Mouse (Mus musculus): Measurements from ENCODE around the gene Coq9.
A peak's percentile ranks its signal among the peaks of the same experiment; 100 is the strongest.

Gene Coq9

DNA sequence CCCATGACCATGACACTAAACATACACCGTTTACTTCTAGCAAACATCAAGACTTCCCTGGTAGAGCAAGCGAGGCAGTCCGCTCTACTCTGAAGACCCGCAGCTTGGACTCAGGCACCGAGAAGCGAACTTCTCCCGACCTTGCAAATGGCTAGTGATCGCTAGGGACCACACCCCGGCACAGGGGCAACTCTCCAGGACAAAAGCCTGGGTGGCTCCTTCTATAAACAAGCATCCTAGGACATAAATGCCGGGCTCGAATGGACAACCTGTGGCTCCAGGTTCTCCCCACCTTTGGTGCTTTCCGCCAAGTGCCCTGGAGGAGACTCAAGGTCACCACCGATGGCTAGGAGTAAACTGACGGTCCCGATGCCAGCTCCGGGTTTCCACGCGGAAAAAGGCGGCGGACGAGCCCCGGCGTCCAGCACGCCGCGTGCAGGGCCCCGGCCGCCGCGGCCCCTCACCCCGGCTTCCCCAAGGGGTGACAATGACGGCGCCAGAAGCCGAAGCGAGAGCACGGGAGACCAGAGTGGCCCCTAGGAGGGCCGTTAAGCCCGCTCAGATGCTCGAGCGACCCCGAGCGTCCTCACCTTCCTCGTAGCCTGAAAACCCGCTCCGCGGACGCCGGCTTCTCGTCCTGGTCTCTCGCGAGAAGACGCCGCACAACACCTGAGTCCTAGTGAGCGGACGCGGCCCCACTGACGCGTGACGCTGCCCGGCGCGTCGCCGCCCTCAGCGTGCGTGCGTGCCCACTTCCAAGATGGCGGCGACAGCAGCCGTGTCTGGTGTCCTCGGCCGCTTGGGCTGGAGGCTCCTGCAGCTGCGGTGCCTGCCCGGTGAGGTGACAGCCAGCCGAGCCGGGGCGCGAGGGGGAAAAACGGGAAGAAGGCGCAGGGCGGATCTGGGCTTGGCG, at the start of gene Coq9, which contains the start of gene Ciapin1:
Gene Coq9, plus strand, starts transcription at position 660 of the 913 bp plus-strand sequence.
Gene Ciapin1, minus strand, starts transcription at position 697 of the 913 bp plus-strand sequence.
- peak; percentile 93 to 95 for DNase-seq

DNA sequence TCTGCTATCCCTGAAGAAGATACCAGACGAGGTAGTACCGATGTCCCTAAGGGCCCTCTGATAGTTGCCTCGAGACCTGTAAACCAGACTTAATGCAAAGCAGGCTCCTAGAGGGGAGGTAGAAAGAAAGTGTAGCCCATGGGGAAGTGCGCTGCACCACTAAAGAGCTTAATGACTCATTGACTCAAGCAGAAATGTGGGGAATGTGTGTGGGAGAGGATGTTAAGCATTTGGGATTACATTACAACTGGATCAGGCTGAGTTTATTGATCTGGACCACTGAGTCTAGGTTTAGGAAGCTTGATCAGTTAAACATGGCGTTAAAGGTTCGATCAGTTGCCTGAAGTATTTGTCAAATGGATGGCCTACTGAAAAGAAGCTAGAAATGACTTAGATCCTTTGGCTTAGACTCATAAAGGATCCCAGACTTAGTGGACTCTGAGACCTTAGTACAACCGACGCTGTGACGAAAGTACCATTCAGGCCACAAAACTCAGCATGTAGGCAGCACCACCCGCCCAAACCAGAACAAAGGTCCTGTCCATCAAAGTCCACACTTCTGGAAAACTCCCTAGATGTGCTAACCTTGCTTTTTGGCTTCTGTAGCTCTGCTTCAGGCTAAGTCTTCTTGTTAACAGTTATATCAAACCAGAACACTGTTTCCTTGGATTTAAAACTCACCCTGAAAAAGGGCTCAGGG, 48.7 kb upstream of the Coq9 start:
- DNase-seq, result no peak

DNA sequence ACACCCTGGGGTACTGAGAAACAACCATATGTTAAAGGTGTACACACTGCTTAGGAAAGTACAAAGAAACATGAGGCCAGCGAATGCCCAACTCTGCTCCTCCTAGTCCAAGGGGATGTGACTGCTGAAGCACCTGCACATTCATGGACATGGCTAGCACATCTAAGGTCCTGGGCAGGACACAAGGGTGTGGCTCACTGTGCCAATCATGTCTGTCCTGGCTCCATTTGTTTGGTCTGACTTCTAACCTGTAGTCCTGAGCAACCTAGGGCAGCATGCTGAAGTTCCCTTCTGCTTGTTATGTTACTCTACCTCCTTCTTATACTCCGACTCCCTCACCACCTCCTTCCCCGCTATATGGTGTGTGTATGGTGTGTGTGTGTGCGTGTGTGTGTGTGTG, 43.8 kb upstream of the Coq9 start:
- no peak for DNase-seq

DNA sequence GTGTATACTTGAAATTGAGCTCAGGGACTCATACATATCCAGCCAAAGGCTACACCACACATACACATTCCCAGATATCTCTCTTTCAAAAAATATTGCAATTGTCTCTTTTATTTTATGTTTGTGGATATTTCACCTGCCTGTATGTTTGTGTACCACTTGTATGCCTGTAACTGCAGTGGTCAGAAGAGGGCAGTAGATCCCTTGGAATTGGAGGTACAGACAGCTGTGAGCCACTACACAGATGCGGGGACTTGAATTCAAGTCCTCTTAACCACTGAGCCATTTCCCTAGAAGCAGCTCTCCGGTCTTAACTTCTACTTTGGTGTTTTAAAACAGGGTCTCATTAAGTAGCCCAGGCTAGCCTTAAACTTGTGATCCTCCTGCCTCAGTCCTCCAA, 43.3 kb upstream of the Coq9 start:
- no peak for DNase-seq

DNA sequence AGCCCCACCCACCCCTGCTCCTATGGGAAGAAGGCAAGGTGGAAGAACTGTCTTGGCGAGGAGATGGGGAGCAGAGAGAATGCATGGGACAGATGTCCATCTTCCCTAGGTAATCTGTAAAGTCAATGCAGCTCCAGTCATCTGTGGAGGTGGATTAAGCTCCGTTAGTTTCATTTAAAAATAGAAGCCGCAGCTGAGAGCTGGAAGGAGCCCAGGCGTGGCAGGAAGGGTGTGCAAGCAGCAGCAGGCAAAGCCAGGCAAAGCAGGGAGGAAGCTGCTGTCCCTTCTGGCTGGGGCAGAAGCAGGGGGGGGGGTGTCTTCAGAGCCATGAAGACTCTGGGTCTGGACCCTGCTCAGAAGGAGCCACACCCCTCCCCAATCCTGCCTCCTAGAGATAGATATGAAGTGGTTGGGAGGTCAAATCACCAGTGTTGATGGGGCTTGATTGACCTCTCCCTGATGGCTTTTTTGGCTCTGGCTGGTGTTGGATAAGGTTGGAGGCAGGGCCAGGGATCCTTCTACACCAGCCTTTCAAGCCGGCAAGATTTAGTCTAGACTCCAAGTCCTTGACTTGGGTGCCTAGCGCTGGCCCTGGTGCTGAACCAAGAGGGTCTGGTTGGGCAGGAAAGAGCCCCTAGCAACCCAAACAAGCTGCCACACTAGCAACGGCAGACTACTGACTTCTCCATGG, 37.7 kb upstream of the Coq9 start:
- DNase-seq, result no peak

DNA sequence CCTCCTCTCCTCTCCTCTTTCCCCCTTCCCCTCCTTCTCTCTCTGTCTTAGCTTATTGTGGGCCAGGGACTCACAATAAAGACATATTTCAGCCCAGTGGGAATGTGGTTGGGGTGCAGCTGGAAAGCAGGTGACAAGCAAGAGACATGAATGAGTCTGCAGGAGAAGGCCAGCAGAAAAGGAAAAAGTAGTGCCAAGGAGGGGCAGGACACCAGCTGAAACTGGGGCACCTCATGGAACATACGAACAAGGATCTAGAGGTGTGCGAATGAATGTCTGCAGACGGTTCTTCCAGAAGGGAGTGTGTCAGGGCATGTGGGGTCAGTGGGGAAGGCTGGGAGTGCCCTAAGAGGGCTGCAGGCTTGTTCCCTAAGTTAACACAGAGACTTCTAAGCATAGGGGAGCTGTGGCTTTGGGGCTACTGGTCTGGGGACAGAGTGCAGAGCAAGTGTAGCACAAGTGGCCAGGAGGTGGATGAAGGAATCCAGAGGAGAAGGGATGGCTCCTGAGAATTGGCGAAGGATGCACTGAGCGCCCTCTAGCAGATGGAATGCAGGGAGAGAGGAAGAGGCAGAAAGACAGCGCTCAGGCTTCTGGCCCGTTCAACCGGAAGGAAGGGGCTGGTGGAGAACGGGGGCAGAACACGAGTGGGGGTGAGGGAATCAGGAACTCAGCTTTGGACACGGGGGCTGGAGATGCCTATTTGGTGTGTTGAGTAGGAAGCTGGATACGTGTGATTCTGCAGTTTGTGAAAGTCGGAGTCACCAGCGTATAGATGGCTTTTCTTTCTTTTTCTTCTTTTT, 36.6 kb upstream of the Coq9 start:
- DNase-seq, result no peak

DNA sequence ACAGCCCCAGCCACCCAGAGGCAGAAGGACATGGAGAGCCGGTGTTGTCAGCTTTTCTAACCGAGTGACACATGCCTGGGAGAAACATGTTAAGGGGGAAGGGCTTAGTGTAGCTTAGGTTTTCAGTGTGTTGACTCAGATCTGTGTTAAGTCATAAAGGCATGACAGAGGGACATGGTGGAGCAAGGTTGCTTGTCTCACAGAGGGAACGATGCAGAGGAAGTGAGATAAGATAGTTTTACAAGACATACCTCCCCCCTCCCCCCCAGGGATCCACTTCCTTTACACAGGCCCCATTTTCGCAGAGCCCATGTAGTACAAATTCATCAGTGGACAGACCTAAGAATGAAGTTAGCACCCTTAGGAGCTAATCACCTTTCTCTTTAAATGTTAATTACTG, 35.7 kb upstream of the Coq9 start:
- DNase-seq, result no peak

DNA sequence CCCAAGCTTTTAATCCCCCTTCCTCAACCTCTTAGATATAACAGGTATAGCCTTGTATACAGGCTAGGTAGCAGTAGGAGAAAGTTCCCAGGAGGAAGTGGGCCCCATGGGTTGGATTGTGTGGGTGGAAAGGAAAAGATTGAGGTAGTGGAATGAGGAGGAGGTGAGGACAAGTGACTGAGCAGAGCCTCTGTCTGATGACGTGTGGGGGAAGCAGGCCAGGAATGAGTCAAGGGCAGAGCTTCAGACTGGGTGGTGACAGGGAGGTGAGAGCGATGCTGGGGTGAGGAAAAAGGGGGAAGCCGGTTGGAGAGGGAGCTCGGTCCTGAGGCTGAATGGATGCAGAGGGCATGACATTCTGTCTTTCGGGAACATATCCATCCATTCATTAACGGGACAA, 34.6 kb upstream of the Coq9 start:
- no peak for DNase-seq

DNA sequence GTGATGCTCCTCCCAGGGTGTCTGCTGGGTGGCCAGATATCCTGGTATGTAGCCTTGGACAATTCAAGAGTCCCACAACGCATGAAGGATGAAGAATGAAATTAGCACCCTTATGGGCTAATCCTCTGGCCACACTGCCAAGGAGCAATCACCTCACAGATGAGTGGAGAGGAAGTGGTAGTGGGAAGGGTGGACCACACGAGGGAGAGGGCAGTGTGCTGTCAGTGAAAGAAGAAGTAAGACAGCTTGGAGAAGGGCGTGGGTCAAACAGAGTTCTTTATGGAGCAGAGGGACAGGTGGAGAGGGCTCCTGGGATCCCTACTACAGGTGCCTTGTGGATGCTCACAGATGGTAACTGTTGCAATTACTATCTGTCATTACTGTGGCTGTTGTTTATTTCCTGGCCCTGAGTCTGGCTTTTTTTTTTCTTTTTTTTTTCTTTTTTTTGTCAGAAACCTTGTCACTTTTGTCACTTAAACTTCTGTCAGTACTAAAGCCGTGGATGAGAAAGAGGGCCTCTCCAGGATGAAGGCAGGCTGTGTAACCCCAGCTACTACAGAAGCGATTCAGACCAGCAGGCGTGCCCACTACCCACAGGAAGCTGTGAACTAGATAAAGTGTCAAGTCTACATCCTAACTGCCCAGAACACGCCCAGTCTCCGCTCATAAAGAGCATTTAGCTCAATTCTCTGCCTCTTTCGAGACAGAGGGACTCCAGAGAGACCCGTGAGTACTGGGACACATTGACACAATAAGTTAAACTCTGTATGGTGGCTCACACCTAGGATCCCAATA, 33.4 kb upstream of the Coq9 start:
- DNase-seq, result no peak

DNA sequence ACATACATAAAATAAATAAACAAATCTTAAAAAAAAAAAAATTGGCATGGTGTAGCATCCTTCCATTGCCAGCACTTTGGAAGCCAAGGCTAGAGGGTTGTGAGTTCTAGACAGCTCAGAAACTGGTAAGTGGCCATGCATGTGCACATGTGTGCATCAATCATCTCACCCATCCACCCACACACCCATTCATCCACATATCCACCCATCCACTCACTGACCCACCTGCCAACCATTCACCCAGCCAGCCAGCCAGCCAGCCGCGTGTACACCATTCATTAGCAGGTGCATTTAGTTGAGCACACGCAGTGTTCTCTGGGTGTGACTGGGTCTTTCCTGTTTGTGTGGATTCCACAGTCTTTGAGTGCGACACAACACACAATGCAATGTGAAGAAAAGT, 32.3 kb upstream of the Coq9 start:
- no peak for DNase-seq

DNA sequence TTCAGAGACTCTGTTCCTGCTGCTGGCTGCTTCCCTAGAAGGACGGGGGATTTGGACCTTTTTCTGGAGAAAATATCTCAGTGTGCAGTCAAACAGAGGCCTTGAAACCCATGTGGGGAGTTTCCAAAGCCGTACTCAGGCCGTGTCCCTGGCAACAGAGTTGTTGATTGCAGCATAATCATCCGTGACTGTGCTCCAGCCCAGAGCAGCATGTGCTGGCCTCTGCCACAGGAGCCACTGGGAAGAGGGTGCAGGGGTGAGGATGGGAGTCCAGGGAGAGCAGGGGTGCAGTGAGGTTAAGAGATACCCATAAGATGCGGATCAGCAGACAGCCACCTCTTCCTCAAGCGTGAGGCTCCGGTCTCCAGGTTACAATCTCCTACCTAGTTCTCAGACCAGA, 30.6 kb upstream of the Coq9 start:
- no peak for DNase-seq

DNA sequence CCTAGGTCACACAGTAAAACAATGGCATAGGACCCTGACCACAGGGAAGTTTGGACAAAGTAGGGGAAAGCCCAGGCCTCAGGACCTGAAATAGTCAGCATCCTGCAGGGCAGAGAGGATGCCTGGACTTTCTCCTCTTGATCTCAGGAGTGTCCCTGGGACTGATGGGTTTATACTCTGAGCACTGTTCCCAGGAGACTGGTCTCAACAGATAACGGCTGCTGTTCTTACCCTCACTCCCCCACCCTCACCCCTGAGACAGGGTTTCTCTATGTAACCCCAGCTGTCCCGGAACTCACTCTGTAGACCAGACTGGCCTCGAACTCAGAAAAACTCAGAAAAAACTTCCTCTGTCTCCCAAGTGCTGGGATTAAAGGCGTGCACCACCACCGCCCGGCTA, 29.7 kb upstream of the Coq9 start:
- no peak for DNase-seq

DNA sequence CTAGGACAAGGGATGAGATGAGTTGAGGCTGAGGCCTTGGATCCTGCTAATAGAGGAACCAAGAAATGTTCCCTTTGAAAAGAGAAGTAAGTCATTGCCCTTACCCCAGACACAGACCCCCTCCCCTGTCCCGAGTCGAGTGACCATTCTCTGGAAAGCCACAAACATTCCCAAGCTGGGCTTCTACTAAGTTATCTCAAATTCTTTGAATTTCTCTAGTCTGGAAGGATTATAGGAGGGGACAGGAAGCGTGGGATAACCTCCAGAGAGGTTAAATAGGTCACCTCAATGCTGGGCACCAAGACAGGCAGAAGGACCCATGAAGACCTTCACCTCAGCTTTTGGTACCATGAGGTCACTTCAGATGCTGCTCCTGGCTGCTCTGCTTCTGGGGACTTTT, 28.0 kb upstream of the Coq9 start, which contains the start of gene Ccl17:
Gene Ccl17, plus strand, starts transcription at position 301 of the 400 bp plus-strand sequence.
- DNase-seq, result no peak

DNA sequence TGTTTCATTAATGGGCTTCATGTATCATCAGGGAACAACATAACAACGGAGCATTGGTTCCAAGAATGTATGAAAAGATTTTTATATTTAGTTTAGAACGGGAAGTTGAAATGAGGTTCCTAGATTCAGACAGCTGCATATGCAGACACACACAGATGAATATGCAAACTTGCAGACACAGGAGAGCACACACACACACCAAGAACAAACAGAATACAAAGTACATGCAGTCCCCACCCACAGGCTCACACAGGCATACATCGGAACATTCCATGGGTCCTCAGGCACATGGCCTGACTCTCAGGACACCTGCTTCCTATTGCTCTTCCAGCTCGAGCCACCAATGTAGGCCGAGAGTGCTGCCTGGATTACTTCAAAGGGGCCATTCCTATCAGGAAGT, 27.3 kb upstream of the Coq9 start:
- DNase-seq, result no peak

DNA sequence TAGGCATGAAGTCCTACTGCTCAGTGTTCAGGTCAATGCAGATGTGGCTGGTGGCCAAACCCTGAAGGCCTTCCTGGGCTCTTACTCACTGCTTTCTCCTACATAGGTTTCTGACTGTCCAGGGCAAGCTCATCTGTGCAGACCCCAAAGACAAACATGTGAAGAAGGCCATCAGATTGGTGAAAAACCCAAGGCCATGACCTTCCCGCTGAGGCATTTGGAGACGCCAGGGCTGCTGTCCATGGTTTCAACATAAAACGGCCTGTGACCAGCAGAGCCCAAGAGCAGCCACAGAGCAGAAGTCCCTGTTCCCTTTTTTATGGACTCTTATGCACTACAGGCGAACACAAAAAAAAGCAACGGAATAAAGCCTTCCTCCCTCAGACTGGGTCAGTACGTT, 26.5 kb upstream of the Coq9 start:
- no peak for DNase-seq

DNA sequence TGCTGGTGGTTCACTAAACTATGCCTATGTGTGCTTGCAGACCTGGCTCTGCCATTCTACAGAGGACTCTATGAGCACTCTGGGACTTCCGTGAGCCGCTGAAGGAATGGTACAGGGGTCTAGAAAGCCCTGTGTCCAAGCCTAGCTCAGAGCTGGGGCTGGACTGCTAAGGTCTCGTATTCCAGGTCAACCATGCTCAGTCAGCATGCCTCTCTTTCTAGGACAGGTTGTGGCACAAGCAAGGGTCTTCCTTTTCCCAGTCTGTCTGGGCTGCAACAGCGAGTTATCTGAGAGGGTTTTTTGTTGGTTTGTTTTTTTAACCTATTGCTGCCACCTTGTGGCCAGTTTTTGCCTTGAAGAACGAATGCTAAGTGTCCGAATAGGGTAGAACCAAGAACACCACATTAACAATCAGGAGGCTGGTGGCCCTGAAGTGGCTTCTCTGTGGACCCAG, 25.4 kb upstream of the Coq9 start:
- DNase-seq, result peak; percentile 30 to 52

DNA sequence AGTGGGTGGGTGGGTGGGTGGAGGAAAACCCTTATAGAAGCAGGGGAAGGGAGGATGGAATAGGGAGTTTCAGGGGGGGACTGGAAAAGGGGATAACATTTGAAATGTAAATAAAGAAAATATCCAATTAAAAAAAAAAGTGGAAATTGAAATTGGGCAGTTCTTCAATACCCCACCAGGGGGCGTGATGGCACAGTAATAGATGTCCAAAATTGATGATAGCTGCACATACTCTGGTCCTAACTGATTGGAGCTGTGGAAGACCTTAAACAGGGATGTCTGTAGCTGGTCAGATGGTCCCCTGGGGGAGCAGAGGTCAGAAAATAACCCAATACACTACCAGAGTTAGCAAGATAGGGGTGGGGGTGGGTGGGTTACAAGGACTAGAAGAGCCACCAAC, 23.6 kb upstream of the Coq9 start:
- DNase-seq, result no peak

DNA sequence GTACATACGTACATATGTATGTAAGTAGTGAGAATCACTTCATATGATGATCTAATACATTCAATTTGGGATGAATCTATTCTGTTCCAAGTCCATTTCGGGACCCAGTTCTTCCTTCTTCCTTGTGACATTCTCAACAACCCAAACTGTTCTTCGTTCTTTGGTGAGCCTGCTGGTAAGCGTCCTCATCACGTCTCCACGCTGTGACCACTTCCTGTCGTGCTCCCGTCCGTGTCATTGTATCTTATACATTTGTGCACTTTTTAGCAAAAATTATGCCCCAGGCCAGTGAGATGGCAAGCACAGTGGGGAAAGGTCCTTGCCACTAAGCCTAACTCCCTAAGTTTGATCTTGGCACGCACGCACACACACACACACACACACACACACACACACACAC, 20.2 kb upstream of the Coq9 start:
- DNase-seq, result no peak

DNA sequence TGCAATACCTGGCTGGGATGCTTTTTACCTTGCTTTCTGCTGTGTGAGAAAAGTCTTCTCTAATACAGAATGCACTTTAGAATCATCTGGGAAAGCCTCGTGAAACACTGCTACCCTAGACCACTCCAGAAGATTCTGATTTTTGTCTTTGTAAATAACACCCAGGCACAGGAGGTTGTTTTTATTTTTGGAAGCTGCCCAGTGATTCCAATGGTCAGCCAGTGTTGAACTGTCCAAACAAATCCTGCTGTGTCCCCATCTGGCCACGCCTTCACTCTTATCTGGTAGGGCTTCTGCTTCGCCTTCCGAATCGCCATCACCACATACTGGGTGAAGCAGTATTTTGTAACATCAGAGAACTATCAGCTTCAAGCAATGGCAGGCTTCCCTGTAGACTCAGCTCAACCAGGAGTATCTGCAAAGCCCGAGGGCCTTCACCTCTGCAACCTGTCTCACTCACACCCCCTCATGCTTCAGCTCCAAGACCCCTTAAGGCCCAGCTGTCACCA, 18.4 kb upstream of the Coq9 start:
- no peak for DNase-seq

DNA sequence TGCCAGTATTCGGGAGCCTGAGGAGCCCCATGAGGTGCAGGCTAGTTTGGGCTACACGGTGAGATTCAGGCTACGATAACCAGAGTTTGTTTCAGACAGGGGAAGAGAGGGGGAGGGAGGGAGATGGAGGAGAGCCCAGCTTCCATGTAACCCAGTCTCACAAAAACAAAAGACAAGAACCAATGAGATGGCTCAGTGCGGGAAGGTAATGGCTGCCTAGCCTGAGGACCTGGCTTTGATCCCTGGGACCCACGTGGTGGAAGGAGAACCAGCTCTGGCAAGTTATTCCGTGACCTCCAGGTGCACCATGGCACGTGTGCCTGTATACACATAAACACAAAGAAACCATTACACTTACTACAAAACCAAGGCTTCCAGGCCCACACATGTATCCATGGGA, 17.6 kb upstream of the Coq9 start:
- no peak for DNase-seq

DNA sequence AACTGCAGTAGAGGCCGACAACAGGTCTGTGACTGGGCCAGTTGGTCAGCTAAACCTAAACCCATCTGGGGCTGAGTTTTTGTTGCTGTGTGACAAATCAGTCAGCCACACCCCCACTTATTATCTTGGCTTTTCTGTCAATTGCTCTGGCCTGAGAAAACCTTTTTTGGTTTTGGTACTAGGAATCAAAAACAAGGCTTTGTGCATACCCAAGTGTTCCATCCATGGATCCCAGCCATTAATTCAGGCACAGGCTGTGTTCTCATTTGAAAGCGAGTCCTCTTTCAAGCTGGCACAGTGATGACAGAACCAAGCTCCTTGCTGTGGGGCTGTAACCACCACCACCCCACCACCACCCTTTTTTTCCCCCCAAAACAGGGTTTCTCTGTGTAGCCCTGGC, 16.7 kb upstream of the Coq9 start:
- no peak for DNase-seq

Data from thymus, adult 18-20 months (tissue).